Mouse (Mus musculus): ENCODE data around the gene Zkscan16. TPM values are rescaled to one million over a fixed set of nuclear protein-coding genes. Genes with fewer than 3 reads are reported as not detected.

Gene Zkscan16
- polyA plus RNA-seq, 1 experiment from 2014 or later = 3.0 TPM

DNA sequence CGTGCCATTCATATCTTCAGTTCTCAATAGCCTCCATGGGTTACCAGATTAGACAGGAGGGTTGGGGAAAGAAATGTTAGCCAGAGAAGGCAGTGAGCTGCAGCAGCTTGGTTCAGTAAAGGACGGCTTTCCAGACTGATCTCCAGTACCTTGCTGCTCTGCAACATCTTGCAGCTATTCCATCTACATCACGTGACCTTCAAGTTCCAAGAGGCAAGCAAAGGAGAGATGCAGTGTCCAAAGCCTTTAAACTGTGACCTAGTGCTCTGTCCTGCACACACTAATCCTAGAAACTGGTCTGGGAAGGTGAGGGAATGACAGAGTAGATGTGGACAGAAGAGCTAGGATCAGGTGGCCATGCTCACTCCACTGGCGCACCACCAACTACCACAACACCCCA lies 19.8 kb downstream of the Zkscan16 start:
- H3K27me3 ChIP-seq (ENCODE audit: control insufficient read depth, insufficient read depth, low read depth, low read length) = no peaks in the 10 kb centered on the region
- 91% methylated on average over 4 of the region's 4 CpGs for WGBS
- no peaks in the 10 kb centered on the region for H3K4me1 ChIP-seq (ENCODE audit: control insufficient read depth, insufficient read depth, low read length)
- no peak overlapping the region for H3K4me3 ChIP-seq (ENCODE audit: low read depth, low read length)
- H3K9ac ChIP-seq (ENCODE audit: low read depth, low read length) = no peak overlapping the region
- H3K36me3 ChIP-seq (ENCODE audit: control insufficient read depth, insufficient read depth, low read length) = peaks cover 4% of the 10 kb centered on the region; the same call in 1 of the 2 replicates
- ATAC-seq = no peak
- no peaks in the 10 kb centered on the region for H3K9me3 ChIP-seq (replicated peaks; ENCODE audit: control insufficient read depth, low read length, poor library complexity, severe bottlenecking)
- H3K27ac ChIP-seq (ENCODE audit: low read length) = no peak overlapping the region
- no peak overlapping the region for H3K4me2 ChIP-seq (ENCODE audit: low read length)

DNA sequence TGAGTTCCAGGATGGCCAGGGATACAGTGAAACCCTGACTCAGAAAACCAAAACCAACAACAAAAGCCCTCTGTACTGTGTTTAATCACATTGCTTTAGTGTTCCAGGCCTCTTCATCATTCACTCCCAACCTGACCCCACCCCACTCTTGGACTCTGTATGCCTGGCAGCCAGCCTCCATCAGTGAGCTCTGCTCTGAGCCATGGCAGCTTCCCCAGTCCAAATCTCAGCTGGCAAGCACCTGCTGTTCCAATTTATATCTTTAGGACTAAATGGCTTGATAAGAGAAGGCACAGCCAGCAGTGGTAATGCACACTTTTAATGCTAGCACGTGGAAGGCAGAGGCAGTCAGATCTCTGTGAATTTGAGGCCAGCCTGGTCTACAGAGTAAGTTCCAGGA lies 21.7 kb downstream of the Zkscan16 start:
- no peaks in the 10 kb centered on the region for H3K9me3 ChIP-seq (replicated peaks; ENCODE audit: control insufficient read depth, low read length, poor library complexity, severe bottlenecking)
- no peak overlapping the region for H3K27ac ChIP-seq (ENCODE audit: low read length)
- no peaks in the 10 kb centered on the region for H3K27me3 ChIP-seq (ENCODE audit: control insufficient read depth, insufficient read depth, low read depth, low read length)
- no peak overlapping the region for H3K4me2 ChIP-seq (ENCODE audit: low read length)
- ATAC-seq = no peak
- 86% methylated on average over 1 of the region's 1 CpGs for WGBS
- no peaks in the 10 kb centered on the region for H3K4me1 ChIP-seq (ENCODE audit: control insufficient read depth, insufficient read depth, low read length)
- no peaks in the 10 kb centered on the region for H3K36me3 ChIP-seq (ENCODE audit: control insufficient read depth, insufficient read depth, low read length)
- no peak overlapping the region for H3K4me3 ChIP-seq (ENCODE audit: low read depth, low read length)
- no peak overlapping the region for H3K9ac ChIP-seq (ENCODE audit: low read depth, low read length)

DNA sequence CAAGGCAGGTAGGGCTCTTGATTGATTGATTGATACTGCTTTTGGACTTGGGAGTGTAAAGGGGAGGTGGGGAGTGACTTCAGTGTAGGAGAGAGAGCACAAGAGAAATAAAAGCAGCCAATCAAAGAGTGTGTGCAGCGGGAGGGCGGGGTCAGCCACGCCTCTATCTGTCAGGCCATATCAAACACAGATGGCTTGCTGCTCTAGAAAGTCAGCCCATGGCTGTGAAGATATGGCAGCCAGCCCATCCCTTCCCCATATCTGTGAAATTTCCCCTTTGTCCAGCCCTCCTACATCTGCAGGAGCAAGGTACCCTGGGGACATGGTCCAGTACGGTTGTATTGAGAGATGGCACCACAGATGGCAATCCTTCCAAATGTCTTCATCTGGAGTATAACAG lies 27.2 kb downstream of the Zkscan16 start:
- Histone ChIP-seq H3K4me2 (ENCODE audit: low read length) (no peak overlapping the region), H3K27ac (ENCODE audit: low read length) (no peak overlapping the region), H3K4me3 (ENCODE audit: low read depth, low read length) (no peak overlapping the region), H3K4me1 (ENCODE audit: control insufficient read depth, insufficient read depth, low read length) (no peaks in the 10 kb centered on the region), H3K9me3 (replicated peaks; ENCODE audit: control insufficient read depth, low read length, poor library complexity, severe bottlenecking) (no peaks in the 10 kb centered on the region), H3K36me3 (ENCODE audit: control insufficient read depth, insufficient read depth, low read length) (no peaks in the 10 kb centered on the region), H3K27me3 (ENCODE audit: control insufficient read depth, insufficient read depth, low read depth, low read length) (no peaks in the 10 kb centered on the region), H3K9ac (ENCODE audit: low read depth, low read length) (no peak overlapping the region)
- 95% methylated on average over 4 of the region's 4 CpGs for WGBS
- no peak for ATAC-seq

DNA sequence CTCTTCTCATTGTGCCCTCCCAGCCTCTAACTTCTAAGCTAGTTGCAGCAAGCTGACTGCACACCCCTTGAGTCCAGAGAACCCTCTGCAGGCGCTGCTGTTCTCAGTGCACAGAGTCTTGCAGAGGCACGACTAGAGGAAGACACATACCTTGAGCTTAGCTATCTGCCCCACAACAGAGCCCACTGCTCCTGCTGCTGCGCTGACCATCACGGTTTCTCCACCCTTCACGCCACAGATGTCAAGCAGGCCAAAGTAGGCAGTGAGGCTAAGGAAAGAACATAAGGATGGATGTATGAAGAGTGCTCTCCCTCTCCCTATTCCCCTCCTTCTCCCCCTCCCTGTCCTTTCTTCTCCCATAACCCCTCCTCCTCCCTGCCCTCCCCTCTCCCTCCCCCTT lies 32.3 kb downstream of the Zkscan16 start:
- Histone ChIP-seq H3K27me3 (ENCODE audit: control insufficient read depth, insufficient read depth, low read depth, low read length) (no peaks in the 10 kb centered on the region), H3K36me3 (ENCODE audit: control insufficient read depth, insufficient read depth, low read length) (no peaks in the 10 kb centered on the region), H3K4me1 (ENCODE audit: control insufficient read depth, insufficient read depth, low read length) (no peaks in the 10 kb centered on the region), H3K4me2 (ENCODE audit: low read length) (no peak overlapping the region), H3K27ac (ENCODE audit: low read length) (no peak overlapping the region), H3K4me3 (ENCODE audit: low read depth, low read length) (no peak overlapping the region), H3K9ac (ENCODE audit: low read depth, low read length) (no peak overlapping the region), H3K9me3 (replicated peaks; ENCODE audit: control insufficient read depth, low read length, poor library complexity, severe bottlenecking) (no peaks in the 10 kb centered on the region)
- ATAC-seq = no peak
- WGBS = 83% methylated on average over 5 of the region's 5 CpGs

DNA sequence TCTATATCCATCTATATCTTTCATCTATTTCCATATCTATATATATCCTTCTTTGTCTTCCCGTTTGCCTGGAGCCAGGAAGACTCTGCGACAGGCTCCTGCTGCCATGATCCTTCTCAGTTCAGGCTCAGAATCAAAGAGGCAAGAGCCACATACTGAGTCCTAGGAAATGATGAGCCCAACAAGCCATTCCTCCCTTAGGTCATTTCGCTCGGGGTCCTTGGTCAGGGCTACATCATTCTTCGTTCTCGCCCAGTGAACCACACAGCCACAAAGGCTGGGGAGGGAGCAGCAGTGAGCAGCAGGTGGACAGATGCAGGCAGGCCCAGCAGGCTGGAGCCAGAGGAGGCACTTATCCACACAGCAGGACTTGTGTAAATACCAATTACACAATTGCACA lies 38.0 kb downstream of the Zkscan16 start:
- no peak for ATAC-seq
- WGBS = 76% methylated on average over 6 of the region's 6 CpGs
- H3K4me2 ChIP-seq (ENCODE audit: low read length) = no peak overlapping the region
- H3K4me1 ChIP-seq (ENCODE audit: control insufficient read depth, insufficient read depth, low read length) = peaks cover 3% of the 10 kb centered on the region
- no peak overlapping the region for H3K27ac ChIP-seq (ENCODE audit: low read length)
- H3K9ac ChIP-seq (ENCODE audit: low read depth, low read length) = no peak overlapping the region
- no peaks in the 10 kb centered on the region for H3K27me3 ChIP-seq (ENCODE audit: control insufficient read depth, insufficient read depth, low read depth, low read length)
- no peaks in the 10 kb centered on the region for H3K36me3 ChIP-seq (ENCODE audit: control insufficient read depth, insufficient read depth, low read length)
- no peaks in the 10 kb centered on the region for H3K9me3 ChIP-seq (replicated peaks; ENCODE audit: control insufficient read depth, low read length, poor library complexity, severe bottlenecking)
- H3K4me3 ChIP-seq (ENCODE audit: low read depth, low read length) = no peak overlapping the region

DNA sequence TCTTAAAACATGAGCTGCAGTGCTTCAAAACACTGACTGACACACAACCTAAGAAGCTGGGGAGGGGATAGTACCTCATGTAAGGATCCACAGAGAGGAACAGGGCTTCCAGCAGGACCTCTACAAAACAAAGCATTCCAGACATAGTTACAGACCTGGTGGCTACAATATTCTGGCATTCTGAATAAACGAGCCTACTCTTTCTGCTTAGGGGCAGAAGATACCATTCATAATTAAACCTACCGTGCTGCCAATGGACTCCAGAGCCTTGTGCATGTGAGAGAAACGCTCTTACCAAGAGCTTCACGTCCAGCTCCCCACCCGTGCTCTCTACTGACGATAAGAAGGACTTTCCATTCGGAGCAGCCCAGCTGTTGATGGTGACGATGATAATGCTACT lies 39.4 kb downstream of the Zkscan16 start:
- Histone ChIP-seq H3K9me3 (replicated peaks; ENCODE audit: control insufficient read depth, low read length, poor library complexity, severe bottlenecking) (no peaks in the 10 kb centered on the region), H3K4me3 (ENCODE audit: low read depth, low read length) (no peak overlapping the region), H3K4me2 (ENCODE audit: low read length) (no peak overlapping the region), H3K4me1 (ENCODE audit: control insufficient read depth, insufficient read depth, low read length) (peaks cover 11% of the 10 kb centered on the region), H3K27ac (ENCODE audit: low read length) (no peak overlapping the region), H3K27me3 (ENCODE audit: control insufficient read depth, insufficient read depth, low read depth, low read length) (no peaks in the 10 kb centered on the region), H3K9ac (ENCODE audit: low read depth, low read length) (no peak overlapping the region), H3K36me3 (ENCODE audit: control insufficient read depth, insufficient read depth, low read length) (no peaks in the 10 kb centered on the region)
- 87% methylated on average over 8 of the region's 8 CpGs for WGBS
- ATAC-seq = no peak

DNA sequence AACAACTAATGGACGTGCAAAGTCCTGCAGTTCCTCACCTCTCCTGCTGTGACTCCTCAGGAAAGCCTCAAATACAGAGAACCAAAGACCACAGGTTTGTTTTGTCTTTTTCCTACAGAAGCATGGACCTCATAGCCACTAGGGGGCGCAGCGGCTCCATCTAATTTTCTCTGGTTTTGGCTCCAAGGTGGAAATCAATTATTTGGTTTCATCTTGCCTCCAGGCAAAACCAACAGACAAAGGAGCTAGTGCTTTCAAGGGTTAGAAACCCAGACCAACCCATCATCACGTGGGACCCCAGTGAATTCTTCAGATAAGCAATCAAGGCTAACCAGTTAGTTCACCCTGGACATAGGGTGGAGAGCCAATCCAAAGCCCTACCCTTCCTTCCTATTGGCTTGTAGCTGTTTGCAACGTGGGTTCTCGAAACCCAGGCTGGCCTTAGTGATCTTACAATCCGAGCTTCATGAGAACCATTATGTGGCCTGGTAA lies 41.8 kb downstream of the Zkscan16 start:
- Histone ChIP-seq H3K9me3 (replicated peaks; ENCODE audit: control insufficient read depth, low read length, poor library complexity, severe bottlenecking) (no peaks in the 10 kb centered on the region), H3K36me3 (ENCODE audit: control insufficient read depth, insufficient read depth, low read length) (no peaks in the 10 kb centered on the region), H3K4me1 (ENCODE audit: control insufficient read depth, insufficient read depth, low read length) (peaks cover 11% of the 10 kb centered on the region), H3K27ac (ENCODE audit: low read length) (no peak overlapping the region), H3K4me3 (ENCODE audit: low read depth, low read length) (no peak overlapping the region), H3K4me2 (ENCODE audit: low read length) (no peak overlapping the region), H3K9ac (ENCODE audit: low read depth, low read length) (no peak overlapping the region), H3K27me3 (ENCODE audit: control insufficient read depth, insufficient read depth, low read depth, low read length) (no peaks in the 10 kb centered on the region)
- 22% methylated on average over 7 of the region's 7 CpGs for WGBS
- no peak for ATAC-seq

DNA sequence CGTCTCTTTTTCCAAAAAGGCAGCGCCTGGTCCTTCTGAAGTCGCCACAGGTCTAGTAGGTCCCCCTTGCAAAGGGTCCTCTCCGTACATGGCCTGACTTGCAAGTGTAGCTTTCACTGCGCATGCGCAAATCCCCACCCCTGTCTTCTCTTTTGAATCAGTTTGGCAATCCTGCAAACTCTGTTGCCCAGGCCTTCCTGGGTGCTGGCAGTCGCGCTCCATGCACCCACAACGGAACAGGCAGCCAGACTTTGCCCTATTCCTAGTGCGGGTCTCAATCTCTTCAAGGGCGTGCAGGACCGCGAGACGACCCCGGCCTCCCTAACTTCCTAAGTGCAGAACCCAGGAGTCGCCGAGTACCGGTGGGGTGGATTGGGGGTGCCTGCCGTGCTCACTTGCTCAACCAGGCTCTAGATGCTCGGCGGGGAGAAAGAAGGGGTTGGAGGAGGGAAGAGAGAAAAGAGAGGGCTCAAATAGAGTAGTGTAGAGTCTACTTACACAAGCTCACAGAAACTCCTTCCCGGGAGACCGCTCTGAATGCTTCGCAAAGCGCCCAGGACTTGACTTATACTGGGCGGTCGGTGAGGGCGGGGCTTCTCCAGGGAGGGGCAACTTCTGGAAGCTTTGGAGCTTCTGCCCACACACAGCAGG lies 43.2 kb downstream of the Zkscan16 start, which contains the start of gene Ptgr1:
Gene Ptgr1 (minus strand): TSS at position 580 of the 651 bp plus-strand sequence.
- ATAC-seq = peak; percentile 69
- H3K27ac ChIP-seq (ENCODE audit: low read length) = no peak within 1 kb of the TSS

DNA sequence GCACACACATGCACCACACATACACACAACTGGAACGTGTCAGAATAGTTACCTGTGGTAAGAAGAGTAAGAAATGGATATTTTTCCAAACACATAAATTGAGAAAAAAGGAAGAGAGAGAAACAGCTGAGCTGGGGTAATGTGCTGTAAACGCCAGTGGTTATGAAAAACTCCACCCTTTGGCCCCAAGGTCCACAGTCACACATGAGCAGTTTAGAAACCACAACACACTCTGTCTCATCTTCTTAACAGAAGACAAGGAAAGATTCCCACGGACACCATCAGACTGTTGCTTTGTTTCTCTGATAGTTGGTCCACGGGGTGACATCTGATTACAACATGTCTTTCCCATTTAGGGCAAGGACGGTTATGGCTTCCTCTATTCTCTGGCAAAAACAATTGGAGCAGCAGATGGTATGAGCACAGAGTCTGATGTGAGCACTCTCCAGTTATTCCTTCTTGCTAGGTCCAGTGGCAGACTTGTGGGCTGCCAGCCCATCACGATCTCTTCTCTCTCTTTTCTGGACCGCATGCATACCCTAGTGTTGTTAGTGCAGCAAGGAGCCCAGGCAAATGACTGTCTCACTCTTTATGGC lies 46.0 kb downstream of the Zkscan16 start:
- no peaks in the 10 kb centered on the region for H3K27me3 ChIP-seq (ENCODE audit: control insufficient read depth, insufficient read depth, low read depth, low read length)
- no peak overlapping the region for H3K4me2 ChIP-seq (ENCODE audit: low read length)
- no peak overlapping the region for H3K27ac ChIP-seq (ENCODE audit: low read length)
- WGBS = 89% methylated on average over 7 of the region's 7 CpGs
- peaks cover 11% of the 10 kb centered on the region for H3K4me1 ChIP-seq (ENCODE audit: control insufficient read depth, insufficient read depth, low read length)
- H3K36me3 ChIP-seq (ENCODE audit: control insufficient read depth, insufficient read depth, low read length) = no peaks in the 10 kb centered on the region
- H3K9me3 ChIP-seq (replicated peaks; ENCODE audit: control insufficient read depth, low read length, poor library complexity, severe bottlenecking) = no peaks in the 10 kb centered on the region
- no peak overlapping the region for H3K4me3 ChIP-seq (ENCODE audit: low read depth, low read length)
- no peak overlapping the region for H3K9ac ChIP-seq (ENCODE audit: low read depth, low read length)
- no peak for ATAC-seq

More for the DNA sequence above, 43.2 kb downstream of the Zkscan16 start, which contains the start of gene Ptgr1:
- H3K36me3 ChIP-seq (ENCODE audit: control insufficient read depth, insufficient read depth, low read length) = no peaks in the 10 kb centered on the region
- WGBS = under 1% methylated on average over 28 of the region's 28 CpGs
- H3K4me3 ChIP-seq (ENCODE audit: low read depth, low read length) = peak within 1 kb of the TSS; percentile 48
- no peaks in the 10 kb centered on the region for H3K27me3 ChIP-seq (ENCODE audit: control insufficient read depth, insufficient read depth, low read depth, low read length)
- peak within 1 kb of the TSS; percentile 98 for H3K4me2 ChIP-seq (ENCODE audit: low read length)
- no peaks in the 10 kb centered on the region for H3K9me3 ChIP-seq (replicated peaks; ENCODE audit: control insufficient read depth, low read length, poor library complexity, severe bottlenecking)
- H3K4me1 ChIP-seq (ENCODE audit: control insufficient read depth, insufficient read depth, low read length) = peaks cover 11% of the 10 kb centered on the region
- H3K9ac ChIP-seq (ENCODE audit: low read depth, low read length) = peak within 1 kb of the TSS; percentile 59

Measured in midbrain, embryonic 16.5 days (tissue).